Mouse (Mus musculus) kidney, adult 18-20 months (tissue): Measurements from ENCODE around the gene App.

Source experiments
- DNase-seq: peaks from one replicate; pipeline ENCODE4 v3.0.0; 2021

Gene App

GRCm38 (mm10) chr16:85115837-85116236 is 57.7 kb downstream of the App start:
- no peak for DNase-seq

GRCm38 (mm10) chr16:85114742-85115141 is 58.8 kb downstream of the App start:
- DNase-seq = no peak

- no peak for DNase-seq
Measured at GRCm38 (mm10) chr16:85113941-85114340, 59.6 kb downstream of the App start.

- no peak for DNase-seq
Measured at GRCm38 (mm10) chr16:85112254-85112653, 61.3 kb downstream of the App start.

- DNase-seq = no peak
Measured at GRCm38 (mm10) chr16:85110428-85110827, 63.1 kb downstream of the App start.

- DNase-seq = no peak
Measured at GRCm38 (mm10) chr16:85108486-85108885, 65.1 kb downstream of the App start.

- DNase-seq = no peak
Measured at GRCm38 (mm10) chr16:85106644-85107323, 66.8 kb downstream of the App start.

- no peak for DNase-seq
Measured at GRCm38 (mm10) chr16:85105603-85106002, 68.0 kb downstream of the App start.

- no peak for DNase-seq
Measured at GRCm38 (mm10) chr16:85103116-85103787, 70.3 kb downstream of the App start.

- DNase-seq = no peak
Measured at GRCm38 (mm10) chr16:85101544-85101943, 72.0 kb downstream of the App start.

GRCm38 (mm10) chr16:85100806-85101205 is 72.8 kb downstream of the App start:
- DNase-seq = no peak

GRCm38 (mm10) chr16:85099487-85099886 is 74.1 kb downstream of the App start:
- DNase-seq = no peak

GRCm38 (mm10) chr16:85099044-85099443 is 74.5 kb downstream of the App start:
- no peak for DNase-seq

- no peak for DNase-seq
Measured at GRCm38 (mm10) chr16:85096396-85096795, 77.2 kb downstream of the App start.

- no peak for DNase-seq
Measured at GRCm38 (mm10) chr16:85095923-85096322, 77.6 kb downstream of the App start.

GRCm38 (mm10) chr16:85092644-85093091 is 80.9 kb downstream of the App start:
- DNase-seq = peak; percentile 73

- no peak for DNase-seq
Measured at GRCm38 (mm10) chr16:85092183-85092582, 81.4 kb downstream of the App start.

- no peak for DNase-seq
Measured at GRCm38 (mm10) chr16:85090992-85091391, 82.6 kb downstream of the App start.

- no peak for DNase-seq
Measured at GRCm38 (mm10) chr16:85088126-85088525, 85.4 kb downstream of the App start.

- no peak for DNase-seq
Measured at GRCm38 (mm10) chr16:85086303-85086702, 87.3 kb downstream of the App start.

- DNase-seq = no peak
Measured at GRCm38 (mm10) chr16:85085902-85086301, 87.7 kb downstream of the App start.

- DNase-seq = no peak
Measured at GRCm38 (mm10) chr16:85084152-85084551, 89.4 kb downstream of the App start.

GRCm38 (mm10) chr16:85075330-85075729 is 98.2 kb downstream of the App start:
- no peak for DNase-seq

- DNase-seq = no peak
Measured at GRCm38 (mm10) chr16:85074889-85075288, 98.7 kb downstream of the App start.

- no peak for DNase-seq
Measured at GRCm38 (mm10) chr16:85072624-85073023, 100.9 kb downstream of the App start.
